Mouse (Mus musculus) forebrain, embryonic 16.5 days (tissue): ENCODE results near the gene P4ha1. TPM values are rescaled to one million over a fixed set of nuclear protein-coding genes. Genes with fewer than 3 reads are reported as not detected.
"Not testable (repeated sequence)": the region's sequence is repeated elsewhere in the genome, so short reads cannot be mapped to it uniquely, and the experiment has no call there.

Experiments
- ATAC-seq: fragments of 200-750 bp; cut with Nextera tagmentation; 2 replicates; pipeline ENCODE4 v1.8.0; 2017; ENCODE audit warnings: mild to moderate bottlenecking, moderate library complexity
- H3K27ac ChIP-seq: fragments of 300-500 bp; sonication (generic); 2 replicates; pipeline ENCODE4 v1.5.1; 2014; ENCODE audit warnings: low read length, control low read depth
- H3K27me3 ChIP-seq: fragments of 300-500 bp; sonication (generic); replicated peaks from 2 replicates; pipeline ENCODE4 v1.6.1; 2014; ENCODE audit warnings: low read length; ENCODE audit not compliant: control insufficient read depth, insufficient read depth
- H3K36me3 ChIP-seq: fragments of 300-500 bp; sonication (generic); 2 replicates; pipeline ENCODE4 v1.6.1; 2014; ENCODE audit not compliant: control insufficient read depth, insufficient read depth
- H3K4me1 ChIP-seq: fragments of 300-500 bp; sonication (generic); replicated peaks from 2 replicates; pipeline ENCODE4 v1.6.1; 2014; ENCODE audit warnings: low read length; ENCODE audit not compliant: control insufficient read depth, insufficient read depth
- H3K4me2 ChIP-seq: fragments of 300-500 bp; sonication (generic); 2 replicates; pipeline ENCODE4 v1.6.1; 2014; ENCODE audit warnings: mild to moderate bottlenecking, low read length, control low read depth
- H3K4me3 ChIP-seq: fragments of 300-500 bp; sonication (generic); replicated peaks from 2 replicates; pipeline ENCODE4 v1.5.1; 2014; ENCODE audit warnings: mild to moderate bottlenecking, low read length, control low read depth
- H3K9ac ChIP-seq: fragments of 300-500 bp; sonication (generic); replicated peaks from 2 replicates; pipeline ENCODE4 v1.6.1; 2014; ENCODE audit warnings: low read depth, low read length, control low read depth
- H3K9me3 ChIP-seq: fragments of 300-500 bp; sonication (generic); 2 replicates; pipeline ENCODE4 v1.6.1; 2016; ENCODE audit warnings: low read length; ENCODE audit not compliant: control insufficient read depth
- WGBS: fragments of 180-500 bp; shearing (Covaris S2); extraction: QIAGEN DNeasy Blood & Tissue Kit; methylation state at CpG from one replicate; pipeline ENCODE4 v1.1.7; 2014; 5-methylcytosine and 5-hydroxymethylcytosine counted together
- polyA plus RNA-seq: library from polyadenylated mRNA; unstranded; fragments of >200 nt; fragmentation: Nextera tagmentation; extraction: Ambion mirVana; gene quantifications from 2 replicates; pipeline ENCODE4 v1.2.1, GENCODE M21; 2015

Gene P4ha1
- polyA plus RNA-seq, 1 experiment from 2014 or later: 32.8 TPM

- H3K27ac ChIP-seq: no peak overlapping the region
- no peak for ATAC-seq
- no peak overlapping the region for H3K9ac ChIP-seq
- H3K27me3 ChIP-seq: no peaks in the 10 kb centered on the region
- H3K36me3 ChIP-seq: no peaks in the 10 kb centered on the region
- H3K4me2 ChIP-seq: no peak overlapping the region
- H3K9me3 ChIP-seq: no peaks in the 10 kb centered on the region
- 53% methylated on average over 8 of the region's 8 CpGs for WGBS
- no peak overlapping the region for H3K4me3 ChIP-seq
- 0 out of 2 replicates have a peak, but pooled peaks cover 3% of the 10 kb centered on the region for H3K4me1 ChIP-seq
These were observed 34.0 kb upstream of the P4ha1 start for GRCm38 (mm10) chr10:59289062-59289461.

- Histone ChIP-seq H3K27ac (no peak overlapping the region), H3K4me1 (no peaks in the 10 kb centered on the region), H3K4me3 (no peak overlapping the region), H3K4me2 (no peak overlapping the region), H3K27me3 (no peaks in the 10 kb centered on the region), H3K36me3 (no peaks in the 10 kb centered on the region), H3K9ac (no peak overlapping the region), H3K9me3 (no peaks in the 10 kb centered on the region)
- WGBS: 51% methylated on average over 3 of the region's 3 CpGs
- ATAC-seq: no peak
These were observed 31.6 kb upstream of the P4ha1 start for GRCm38 (mm10) chr10:59291536-59291935.

- Histone ChIP-seq H3K9me3 (no peaks in the 10 kb centered on the region), H3K4me3 (no peak overlapping the region), H3K36me3 (no peaks in the 10 kb centered on the region), H3K4me1 (no peaks in the 10 kb centered on the region), H3K27ac (no peak overlapping the region), H3K4me2 (no peak overlapping the region), H3K9ac (no peak overlapping the region), H3K27me3 (no peaks in the 10 kb centered on the region)
- ATAC-seq: no peak
- 90% methylated on average over 7 of the region's 7 CpGs for WGBS
These were observed 31.0 kb upstream of the P4ha1 start for GRCm38 (mm10) chr10:59292079-59292478.

- Histone ChIP-seq H3K4me3 (no peak overlapping the region), H3K9ac (no peak overlapping the region), H3K9me3 (no peaks in the 10 kb centered on the region), H3K27me3 (no peaks in the 10 kb centered on the region), H3K4me2 (no peak overlapping the region), H3K27ac (no peak overlapping the region), H3K36me3 (no peaks in the 10 kb centered on the region), H3K4me1 (no peaks in the 10 kb centered on the region)
- WGBS: 31% methylated on average over 4 of the region's 4 CpGs
- ATAC-seq: peak; percentile 49
These were observed 30.5 kb upstream of the P4ha1 start for GRCm38 (mm10) chr10:59292558-59292957.

GRCm38 (mm10) chr10:59295241-59295811, 27.8 kb upstream of the P4ha1 start:
- ATAC-seq: peak; percentile 29; the same call in 1 of the 2 replicates

GRCm38 (mm10) chr10:59296261-59296660, 26.8 kb upstream of the P4ha1 start:
- Histone ChIP-seq H3K27ac (no peak overlapping the region), H3K36me3 (no peaks in the 10 kb centered on the region), H3K4me1 (no peaks in the 10 kb centered on the region), H3K9me3 (no peaks in the 10 kb centered on the region), H3K4me3 (no peak overlapping the region), H3K27me3 (no peaks in the 10 kb centered on the region), H3K4me2 (no peak overlapping the region), H3K9ac (no peak overlapping the region)
- peak; percentile 75 for ATAC-seq
- 28% methylated on average over 5 of the region's 5 CpGs for WGBS

More at GRCm38 (mm10) chr10:59295241-59295811, 27.8 kb upstream of the P4ha1 start:
- 60% methylated on average over 8 of the region's 8 CpGs for WGBS
- H3K36me3 ChIP-seq: no peaks in the 10 kb centered on the region
- no peaks in the 10 kb centered on the region for H3K27me3 ChIP-seq
- no peak overlapping the region for H3K4me3 ChIP-seq
- H3K9ac ChIP-seq: no peak overlapping the region
- H3K27ac ChIP-seq: no peak overlapping the region
- no peaks in the 10 kb centered on the region for H3K4me1 ChIP-seq
- no peaks in the 10 kb centered on the region for H3K9me3 ChIP-seq
- no peak overlapping the region for H3K4me2 ChIP-seq

- not testable (repeated sequence) for H3K9ac ChIP-seq, H3K4me3 ChIP-seq, H3K9me3 ChIP-seq, H3K27ac ChIP-seq, H3K4me1 ChIP-seq, H3K27me3 ChIP-seq, H3K4me2 ChIP-seq, ATAC-seq, H3K36me3 ChIP-seq
- 95% methylated on average over 12 of the region's 12 CpGs for WGBS
These were observed 20.4 kb upstream of the P4ha1 start for GRCm38 (mm10) chr10:59302671-59303070.

GRCm38 (mm10) chr10:59308993-59309715, 13.9 kb upstream of the P4ha1 start:
- Histone ChIP-seq H3K27ac (no peak overlapping the region), H3K4me2 (no peak overlapping the region), H3K4me1 (no peaks in the 10 kb centered on the region), H3K36me3 (no peaks in the 10 kb centered on the region), H3K27me3 (no peaks in the 10 kb centered on the region), H3K9me3 (no peaks in the 10 kb centered on the region), H3K4me3 (no peak overlapping the region), H3K9ac (no peak overlapping the region)
- WGBS: 41% methylated on average over 3 of the region's 3 CpGs
- no peak for ATAC-seq

- ATAC-seq: no peak
- WGBS: 53% methylated on average over 2 of the region's 2 CpGs
- H3K4me2 ChIP-seq: no peak overlapping the region
- H3K4me3 ChIP-seq: no peak overlapping the region
- no peaks in the 10 kb centered on the region for H3K27me3 ChIP-seq
- H3K9ac ChIP-seq: no peak overlapping the region
- H3K27ac ChIP-seq: no peak overlapping the region
- H3K4me1 ChIP-seq: no peaks in the 10 kb centered on the region
- no peaks in the 10 kb centered on the region for H3K9me3 ChIP-seq
- H3K36me3 ChIP-seq: no peaks in the 10 kb centered on the region
These were observed 13.0 kb upstream of the P4ha1 start for GRCm38 (mm10) chr10:59310124-59310523.
